Mouse (Mus musculus): ENCODE data around the gene Aldh3b3. TPM values are rescaled to one million over a fixed set of nuclear protein-coding genes. Genes with fewer than 3 reads are reported as not detected.

Gene Aldh3b3
- polyA plus RNA-seq, 1 experiment = 0.97 TPM

DNA sequence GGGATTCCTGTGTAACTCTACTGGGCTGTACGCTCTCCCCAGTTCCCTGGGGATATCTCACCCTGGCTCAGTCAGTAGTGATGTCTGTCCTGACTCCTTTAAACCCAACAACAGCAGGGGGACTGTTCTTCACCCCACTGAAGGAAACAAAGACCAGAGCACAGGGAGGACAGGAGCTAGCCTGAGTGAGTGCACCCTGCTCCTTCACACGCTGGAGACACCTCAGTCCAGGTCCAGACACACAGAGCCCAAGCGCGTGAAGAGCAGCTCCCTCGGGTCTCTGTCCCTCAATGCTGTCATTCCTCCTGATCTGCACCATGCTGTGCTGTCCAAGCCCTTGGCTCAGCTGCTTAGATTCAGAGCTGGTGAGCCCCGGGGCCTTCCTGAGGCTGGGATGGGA lies 31.8 kb upstream of the Aldh3b3 start:
- Histone ChIP-seq H3K4me3 (ENCODE audit: control insufficient read depth, insufficient read depth, low read length) (no peak overlapping the region), H3K27ac (ENCODE audit: control insufficient read depth, insufficient read depth, low read length) (no peak overlapping the region), H3K36me3 (ENCODE audit: control insufficient read depth, insufficient read depth, low read length) (no peaks in the 10 kb centered on the region), H3K27me3 (ENCODE audit: control insufficient read depth, insufficient read depth, low read length) (no peaks in the 10 kb centered on the region), H3K4me1 (replicated peaks; ENCODE audit: control insufficient read depth, insufficient read depth, low read length) (peaks cover 46% of the 10 kb centered on the region)
- no peak for TF ChIP-seq CTCF (IDR thresholded peaks at IDR 0.05; ENCODE audit: borderline replicate concordance, control insufficient read depth, extremely low read depth, insufficient read depth, low read length, poor library complexity)
- TF ChIP-seq POLR2A (IDR thresholded peaks at IDR 0.05; ENCODE audit: control insufficient read depth, extremely low read depth, insufficient read depth, low read length, poor library complexity) = no peak
- 92% methylated on average over 6 of the region's 6 CpGs for WGBS
- no peak for DNase-seq

DNA sequence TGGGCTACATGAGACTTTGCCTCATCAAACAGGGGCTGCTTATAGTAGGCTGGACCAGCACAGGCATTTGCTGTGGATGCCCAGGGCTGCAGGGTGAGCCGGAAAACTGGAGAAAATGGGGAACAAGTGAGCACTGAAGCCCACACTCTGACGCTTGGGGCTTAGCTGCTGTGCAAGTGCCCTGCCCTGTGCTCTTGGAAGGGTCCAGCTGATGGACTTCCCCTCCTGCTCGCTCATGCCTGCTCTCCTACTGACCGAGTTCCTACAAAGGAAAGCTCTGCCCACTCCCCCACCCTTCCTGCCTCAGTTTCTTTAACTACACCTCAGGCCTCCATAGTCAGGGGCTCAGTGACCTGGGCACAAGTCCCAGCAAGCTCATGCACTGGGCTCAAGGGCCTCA lies 30.5 kb upstream of the Aldh3b3 start:
- 99% methylated on average over 4 of the region's 4 CpGs for WGBS
- Histone ChIP-seq H3K27me3 (ENCODE audit: control insufficient read depth, insufficient read depth, low read length) (no peaks in the 10 kb centered on the region), H3K36me3 (ENCODE audit: control insufficient read depth, insufficient read depth, low read length) (no peaks in the 10 kb centered on the region), H3K27ac (ENCODE audit: control insufficient read depth, insufficient read depth, low read length) (no peak overlapping the region), H3K4me3 (ENCODE audit: control insufficient read depth, insufficient read depth, low read length) (no peak overlapping the region), H3K4me1 (replicated peaks; ENCODE audit: control insufficient read depth, insufficient read depth, low read length) (peaks cover 45% of the 10 kb centered on the region)
- no peak for DNase-seq
- TF ChIP-seq POLR2A (IDR thresholded peaks at IDR 0.05; ENCODE audit: control insufficient read depth, extremely low read depth, insufficient read depth, low read length, poor library complexity) = no peak
- no peak for TF ChIP-seq CTCF (IDR thresholded peaks at IDR 0.05; ENCODE audit: borderline replicate concordance, control insufficient read depth, extremely low read depth, insufficient read depth, low read length, poor library complexity)

DNA sequence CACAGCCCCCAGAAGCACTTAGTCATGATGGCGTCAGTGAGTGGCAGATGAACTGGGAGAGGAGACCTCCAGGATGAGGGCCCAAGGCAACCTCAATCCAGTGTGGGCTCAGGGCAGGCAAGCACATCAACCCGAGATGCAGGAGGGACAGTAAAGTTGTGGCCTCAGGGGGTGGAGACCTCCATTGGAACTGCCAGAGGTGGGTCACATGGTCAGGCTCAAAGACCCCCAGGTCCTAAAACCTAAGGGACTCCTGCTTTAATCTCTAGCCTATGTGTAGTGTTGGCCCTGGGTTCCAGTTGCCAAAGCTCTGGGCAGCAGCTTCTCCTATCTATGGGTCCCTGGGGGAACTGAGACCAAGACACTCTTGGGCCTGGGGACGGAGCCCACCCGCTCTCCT lies 29.7 kb upstream of the Aldh3b3 start:
- Histone ChIP-seq H3K4me3 (ENCODE audit: control insufficient read depth, insufficient read depth, low read length) (no peak overlapping the region), H3K27me3 (ENCODE audit: control insufficient read depth, insufficient read depth, low read length) (no peaks in the 10 kb centered on the region), H3K36me3 (ENCODE audit: control insufficient read depth, insufficient read depth, low read length) (no peaks in the 10 kb centered on the region), H3K27ac (ENCODE audit: control insufficient read depth, insufficient read depth, low read length) (no peak overlapping the region), H3K4me1 (replicated peaks; ENCODE audit: control insufficient read depth, insufficient read depth, low read length) (peaks cover 38% of the 10 kb centered on the region)
- TF ChIP-seq CTCF (IDR thresholded peaks at IDR 0.05; ENCODE audit: borderline replicate concordance, control insufficient read depth, extremely low read depth, insufficient read depth, low read length, poor library complexity) (no peak), POLR2A (IDR thresholded peaks at IDR 0.05; ENCODE audit: control insufficient read depth, extremely low read depth, insufficient read depth, low read length, poor library complexity) (no peak)
- 84% methylated on average over 4 of the region's 4 CpGs for WGBS
- DNase-seq = no peak

DNA sequence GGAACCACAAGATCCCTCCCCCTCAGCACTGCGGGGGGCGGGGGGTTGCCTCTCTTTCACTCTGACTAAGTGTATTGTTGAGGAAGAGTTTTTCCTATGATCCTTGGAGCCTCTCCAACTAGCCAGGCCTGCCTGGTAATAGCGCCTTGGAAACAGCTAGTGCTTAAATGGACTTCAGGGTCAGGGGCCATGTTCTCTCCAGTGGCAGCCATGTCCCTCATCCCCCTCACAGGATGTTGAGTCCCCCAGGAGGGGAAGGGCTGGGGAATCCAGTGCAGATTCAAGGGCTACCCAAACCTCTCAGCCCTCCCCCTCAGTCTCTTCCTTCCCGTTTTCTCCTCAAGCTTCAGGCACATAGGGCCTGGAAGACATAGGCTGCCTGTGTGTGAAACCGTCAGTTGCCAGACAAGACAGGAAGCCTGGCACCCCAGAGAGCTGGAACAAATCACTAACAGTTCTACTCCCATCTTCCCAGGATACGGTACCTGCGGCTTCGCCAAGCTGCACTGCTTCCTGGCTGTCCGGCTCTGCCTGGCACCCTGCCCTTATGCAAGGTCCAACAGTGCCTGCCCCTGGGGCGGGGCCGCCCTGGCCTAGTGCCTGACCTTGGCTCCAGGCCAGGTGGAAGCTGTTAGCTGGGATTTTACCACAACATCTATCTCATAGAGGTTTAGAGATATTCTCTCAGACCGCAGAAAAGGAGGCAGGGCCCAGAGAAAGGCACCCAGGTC lies 29.1 kb upstream of the Aldh3b3 start, which contains the start of gene Aldh3b1:
TSS of gene Aldh3b1 (minus strand) at position 598 of the 731 bp plus-strand sequence.
- H3K27ac ChIP-seq (ENCODE audit: control insufficient read depth, insufficient read depth, low read length) = peak within 1 kb of the TSS; percentile 7; the same call in 1 of the 2 replicates
- WGBS = 16% methylated on average over 12 of the region's 12 CpGs
- peak within 1 kb of the TSS; percentile 14 for H3K4me3 ChIP-seq (ENCODE audit: control insufficient read depth, insufficient read depth, low read length)
- TF ChIP-seq POLR2A (IDR thresholded peaks at IDR 0.05; ENCODE audit: control insufficient read depth, extremely low read depth, insufficient read depth, low read length, poor library complexity) (no peak), CTCF (IDR thresholded peaks at IDR 0.05; ENCODE audit: borderline replicate concordance, control insufficient read depth, extremely low read depth, insufficient read depth, low read length, poor library complexity) (no peak)
- H3K36me3 ChIP-seq (ENCODE audit: control insufficient read depth, insufficient read depth, low read length) = no peaks in the 10 kb centered on the region
- H3K4me1 ChIP-seq (replicated peaks; ENCODE audit: control insufficient read depth, insufficient read depth, low read length) = peaks cover 32% of the 10 kb centered on the region
- H3K27me3 ChIP-seq (ENCODE audit: control insufficient read depth, insufficient read depth, low read length) = no peaks in the 10 kb centered on the region
- DNase-seq = no peak

DNA sequence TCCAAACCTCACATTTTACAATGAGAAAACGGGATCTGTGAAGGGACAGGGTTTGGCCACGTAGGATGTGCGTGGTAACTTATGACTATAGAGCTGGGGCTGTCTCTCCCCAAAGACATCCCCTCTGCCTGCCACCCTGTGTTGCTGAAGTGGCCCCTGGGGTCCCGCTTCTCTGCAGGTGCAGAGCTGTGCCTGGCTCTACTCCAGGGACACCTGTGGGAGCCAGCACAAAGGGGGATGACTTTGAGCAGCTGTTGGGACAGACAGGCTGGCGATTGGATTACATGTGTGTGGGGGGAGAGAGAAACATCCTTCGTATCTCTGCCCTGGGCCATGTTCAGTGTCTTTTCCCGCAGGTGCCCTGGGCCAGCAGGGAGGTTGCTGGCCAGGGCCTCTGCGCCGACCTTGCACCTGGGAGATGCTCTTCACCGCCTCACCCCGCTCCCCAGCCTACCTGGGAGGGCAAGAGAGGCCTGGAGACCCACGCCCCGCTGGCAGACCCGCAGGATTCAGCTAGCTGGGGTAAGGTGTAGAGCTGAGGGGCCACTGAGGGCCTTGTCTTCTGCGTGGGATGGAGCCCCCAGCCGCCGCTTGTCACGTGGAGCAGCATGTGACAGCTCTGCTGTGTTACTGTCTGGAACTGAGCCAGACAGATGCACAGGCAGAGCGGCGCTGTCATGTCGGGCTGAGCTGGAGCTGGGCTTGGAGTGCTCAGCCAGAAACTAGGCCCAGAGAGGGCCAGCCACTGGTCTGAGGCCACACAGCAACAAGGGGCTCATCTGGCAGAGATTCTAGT lies 28.0 kb upstream of the Aldh3b3 start:
- Histone ChIP-seq H3K36me3 (ENCODE audit: control insufficient read depth, insufficient read depth, low read length) (no peaks in the 10 kb centered on the region), H3K4me3 (ENCODE audit: control insufficient read depth, insufficient read depth, low read length) (peak overlapping the region; percentile 17), H3K4me1 (replicated peaks; ENCODE audit: control insufficient read depth, insufficient read depth, low read length) (peaks cover 35% of the 10 kb centered on the region), H3K27me3 (ENCODE audit: control insufficient read depth, insufficient read depth, low read length) (no peaks in the 10 kb centered on the region), H3K27ac (ENCODE audit: control insufficient read depth, insufficient read depth, low read length) (peak overlapping the region; percentile 49; the same call in 1 of the 2 replicates)
- 21% methylated on average over 21 of the region's 21 CpGs for WGBS
- DNase-seq = peak; percentile 48
- TF ChIP-seq CTCF (IDR thresholded peaks at IDR 0.05; ENCODE audit: borderline replicate concordance, control insufficient read depth, extremely low read depth, insufficient read depth, low read length, poor library complexity) = no peak
- peak; percentile 42; the same call in 1 of the 2 replicates for TF ChIP-seq POLR2A (IDR thresholded peaks at IDR 0.05; ENCODE audit: control insufficient read depth, extremely low read depth, insufficient read depth, low read length, poor library complexity)

DNA sequence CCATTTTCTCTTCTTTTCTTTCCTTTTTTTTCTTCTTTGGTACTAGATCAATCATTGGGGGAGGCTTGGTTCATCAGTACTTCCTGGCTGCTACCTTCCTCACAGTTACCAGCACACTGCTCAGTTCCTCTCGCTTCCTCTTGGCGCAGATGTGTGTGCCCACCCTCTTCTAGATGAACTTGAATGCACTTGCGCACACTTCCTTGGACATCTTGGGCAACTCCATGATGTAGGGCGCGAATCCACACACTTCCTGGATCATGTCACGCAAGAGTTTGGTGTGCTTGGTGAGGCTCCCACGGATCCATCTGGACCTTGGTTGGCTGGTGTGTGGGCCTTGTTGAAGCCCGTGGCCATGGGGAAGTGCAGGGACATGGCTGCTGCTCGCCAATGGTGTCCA lies 26.7 kb upstream of the Aldh3b3 start:
- Histone ChIP-seq H3K36me3 (ENCODE audit: control insufficient read depth, insufficient read depth, low read length) (no peaks in the 10 kb centered on the region), H3K27me3 (ENCODE audit: control insufficient read depth, insufficient read depth, low read length) (no peaks in the 10 kb centered on the region), H3K4me1 (replicated peaks; ENCODE audit: control insufficient read depth, insufficient read depth, low read length) (peaks cover 45% of the 10 kb centered on the region), H3K27ac (ENCODE audit: control insufficient read depth, insufficient read depth, low read length) (0 out of 2 replicates have a peak overlapping the region, but pooled peaks have one; percentile 12), H3K4me3 (ENCODE audit: control insufficient read depth, insufficient read depth, low read length) (no peak overlapping the region)
- DNase-seq = no peak
- WGBS = 76% methylated on average over 9 of the region's 9 CpGs
- TF ChIP-seq CTCF (IDR thresholded peaks at IDR 0.05; ENCODE audit: borderline replicate concordance, control insufficient read depth, extremely low read depth, insufficient read depth, low read length, poor library complexity) (0 out of 2 replicates have a peak, but pooled peaks have one; percentile 17), POLR2A (IDR thresholded peaks at IDR 0.05; ENCODE audit: control insufficient read depth, extremely low read depth, insufficient read depth, low read length, poor library complexity) (no peak)
